Mouse (Mus musculus): ENCODE results near the gene Soga1.

- TF ChIP-seq CTCF (IDR thresholded peaks at IDR 0.05; ENCODE audit: low read depth): no peak
- no peak for TF ChIP-seq EP300 (optimal IDR thresholded peaks at IDR 0.05)
These were observed 50.8 kb downstream of the Soga1 start for GRCm38 (mm10) chr2:157028261-157028660.

Measured in stomach, postnatal 0 days (tissue).